Mouse (Mus musculus): ENCODE measurements around the gene Alox12. TPM values are rescaled to one million over a fixed set of nuclear protein-coding genes. Genes with fewer than 3 reads are reported as not detected.

Alox12 gene
- total and polyA plus RNA-seq, 3 experiments: 0.02 to 0.11 TPM; not detected in 1

DNA sequence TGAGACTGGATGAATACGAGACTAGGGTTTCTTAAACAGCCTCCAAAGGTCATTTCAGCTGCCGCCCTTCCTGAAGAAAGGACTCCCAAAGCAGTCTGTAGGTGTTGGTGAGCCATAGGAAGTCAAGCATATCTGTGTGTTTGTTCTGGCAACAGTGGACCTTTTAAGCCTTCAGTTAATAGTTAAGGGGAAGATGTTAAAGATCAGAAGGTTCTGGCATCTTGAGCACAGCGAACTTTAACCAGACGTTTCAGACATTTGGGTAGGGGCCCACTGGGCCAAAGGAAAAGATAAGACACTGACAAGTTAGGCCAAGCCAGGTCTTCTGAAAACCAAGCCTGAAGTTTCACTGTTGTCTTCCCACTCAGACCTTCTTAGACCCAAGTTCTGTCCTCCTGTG, 37.1 kb downstream of the Alox12 start:
- H3K9me3 ChIP-seq (replicated peaks): peaks cover 10% of the 10 kb centered on the region; the same call in 1 of the 2 replicates
- TF ChIP-seq TAL1 (conservative IDR thresholded peaks at IDR 0.05; ENCODE audit: low read depth, low read length): no peak
- H3K4me3 ChIP-seq (ENCODE audit: low read depth, low read length): no peak overlapping the region
- H3K27me3 ChIP-seq (ENCODE audit: insufficient read depth, low read length): no peaks in the 10 kb centered on the region
- H3K36me3 ChIP-seq (replicated peaks): peaks cover 45% of the 10 kb centered on the region
- DNase-seq (ENCODE audit: low spot score): no peak
- H3K4me1 ChIP-seq (ENCODE audit: insufficient read depth, low read depth, low read length): peaks cover 47% of the 10 kb centered on the region
- ATAC-seq (ENCODE audit: extremely low read depth, insufficient number of reproducible peaks, low FRiP score, poor library complexity, severe bottlenecking): no peak

DNA sequence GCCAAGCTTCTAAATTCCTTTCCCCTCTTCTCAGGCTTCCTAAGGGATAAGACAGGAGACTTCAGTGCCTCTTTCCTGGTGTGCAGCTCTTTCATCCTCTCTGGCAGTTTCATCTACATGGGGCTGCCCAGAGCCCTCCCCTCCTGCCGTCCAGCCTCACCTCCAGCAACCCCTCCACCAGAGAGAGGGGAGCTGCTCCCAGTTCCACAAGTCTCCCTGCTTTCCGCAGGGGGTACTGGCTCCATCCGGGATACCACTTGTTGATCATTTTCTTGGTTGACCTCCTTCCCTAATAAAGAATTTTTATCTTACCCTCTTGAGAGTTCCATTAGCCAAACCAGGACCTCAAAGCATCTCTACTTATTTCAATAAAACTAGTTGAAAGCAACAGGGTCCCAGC, 39.0 kb downstream of the Alox12 start:
- Histone ChIP-seq H3K4me1 (ENCODE audit: insufficient read depth, low read depth, low read length) (peaks cover 31% of the 10 kb centered on the region), H3K9me3 (replicated peaks) (peaks cover 10% of the 10 kb centered on the region; the same call in 1 of the 2 replicates), H3K36me3 (replicated peaks) (peaks cover 42% of the 10 kb centered on the region), H3K27me3 (ENCODE audit: insufficient read depth, low read length) (peaks cover 2% of the 10 kb centered on the region), H3K4me3 (ENCODE audit: low read depth, low read length) (no peak overlapping the region)
- ATAC-seq (ENCODE audit: extremely low read depth, insufficient number of reproducible peaks, low FRiP score, poor library complexity, severe bottlenecking) (no peak), DNase-seq (ENCODE audit: low spot score) (no peak)
- no peak for TF ChIP-seq GATA1 (IDR thresholded peaks at IDR 0.05; ENCODE audit: borderline replicate concordance, low read length)
- TF ChIP-seq GATA2 (IDR thresholded peaks at IDR 0.05; ENCODE audit: borderline replicate concordance, low read depth, low read length): no peak
- TF ChIP-seq TAL1 (conservative IDR thresholded peaks at IDR 0.05; ENCODE audit: low read depth, low read length): no peak
- TF ChIP-seq CTCF (IDR thresholded peaks at IDR 0.05; ENCODE audit: low read depth, low read length): no peak
- TF ChIP-seq POLR2AphosphoS5 (IDR thresholded peaks at IDR 0.05; ENCODE audit: insufficient replicate concordance, low read depth, low read length): no peak

DNA sequence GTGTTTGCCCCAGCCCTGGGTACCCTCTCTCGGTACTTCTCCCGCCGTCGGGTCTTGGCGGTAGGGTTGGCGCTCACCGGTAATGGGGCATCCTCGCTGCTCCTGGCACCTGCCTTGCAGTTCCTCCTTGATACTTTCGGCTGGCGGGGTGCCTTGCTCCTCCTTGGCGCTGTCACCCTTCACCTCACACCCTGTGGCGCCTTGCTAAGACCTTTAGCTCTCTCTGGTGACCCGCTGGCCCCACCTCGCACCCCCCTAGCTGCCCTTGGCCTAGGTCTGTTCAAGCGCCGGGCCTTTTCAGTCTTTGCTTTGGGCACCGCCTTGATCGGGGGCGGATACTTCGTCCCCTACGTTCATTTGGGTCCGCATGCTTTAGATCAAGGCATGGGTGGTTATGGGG, 39.9 kb downstream of the Alox12 start:
- H3K27me3 ChIP-seq (ENCODE audit: insufficient read depth, low read length): peaks cover 6% of the 10 kb centered on the region
- H3K9me3 ChIP-seq (replicated peaks): peaks cover 10% of the 10 kb centered on the region; the same call in 1 of the 2 replicates

DNA sequence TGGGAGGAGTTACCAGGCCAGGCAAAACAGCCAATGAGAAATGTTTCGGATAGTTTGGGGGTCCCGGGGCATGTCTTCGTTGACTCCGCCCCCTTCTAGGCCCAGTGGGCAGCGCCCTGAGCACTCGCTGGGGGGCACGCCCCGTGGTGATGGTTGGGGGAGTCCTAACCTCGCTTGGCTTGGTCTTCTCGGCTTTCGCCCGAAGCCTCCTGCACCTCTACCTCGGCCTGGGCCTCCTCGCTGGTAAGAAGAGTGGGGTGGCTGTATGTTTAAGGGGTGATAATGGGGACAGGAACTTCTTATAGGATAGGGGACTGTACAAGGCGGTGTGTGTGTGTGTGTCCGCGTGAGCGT, 40.3 kb downstream of the Alox12 start:
- Histone ChIP-seq H3K27me3 (ENCODE audit: insufficient read depth, low read length) (peaks cover 6% of the 10 kb centered on the region), H3K9me3 (replicated peaks) (peaks cover 10% of the 10 kb centered on the region; the same call in 1 of the 2 replicates), H3K4me1 (ENCODE audit: insufficient read depth, low read depth, low read length) (peaks cover 20% of the 10 kb centered on the region), H3K36me3 (replicated peaks) (peaks cover 42% of the 10 kb centered on the region), H3K4me3 (ENCODE audit: low read depth, low read length) (no peak overlapping the region)
- no peak for TF ChIP-seq CTCF (IDR thresholded peaks at IDR 0.05; ENCODE audit: low read depth, low read length)
- TF ChIP-seq POLR2AphosphoS5 (IDR thresholded peaks at IDR 0.05; ENCODE audit: insufficient replicate concordance, low read depth, low read length): no peak
- no peak for TF ChIP-seq GATA1 (IDR thresholded peaks at IDR 0.05; ENCODE audit: borderline replicate concordance, low read length)
- TF ChIP-seq TAL1 (conservative IDR thresholded peaks at IDR 0.05; ENCODE audit: low read depth, low read length): no peak
- TF ChIP-seq GATA2 (IDR thresholded peaks at IDR 0.05; ENCODE audit: borderline replicate concordance, low read depth, low read length): no peak
- ATAC-seq (ENCODE audit: extremely low read depth, insufficient number of reproducible peaks, low FRiP score, poor library complexity, severe bottlenecking) (no peak), DNase-seq (ENCODE audit: low spot score) (no peak)

More for the DNA sequence above, 39.9 kb downstream of the Alox12 start:
- no peak overlapping the region for H3K4me3 ChIP-seq (ENCODE audit: low read depth, low read length)
- H3K36me3 ChIP-seq (replicated peaks): peaks cover 42% of the 10 kb centered on the region
- no peak for DNase-seq (ENCODE audit: low spot score)
- TF ChIP-seq POLR2AphosphoS5 (IDR thresholded peaks at IDR 0.05; ENCODE audit: insufficient replicate concordance, low read depth, low read length) (no peak), TAL1 (conservative IDR thresholded peaks at IDR 0.05; ENCODE audit: low read depth, low read length) (no peak), GATA2 (IDR thresholded peaks at IDR 0.05; ENCODE audit: borderline replicate concordance, low read depth, low read length) (no peak), GATA1 (IDR thresholded peaks at IDR 0.05; ENCODE audit: borderline replicate concordance, low read length) (no peak), CTCF (IDR thresholded peaks at IDR 0.05; ENCODE audit: low read depth, low read length) (no peak)
- H3K4me1 ChIP-seq (ENCODE audit: insufficient read depth, low read depth, low read length): peaks cover 25% of the 10 kb centered on the region
- ATAC-seq (ENCODE audit: extremely low read depth, insufficient number of reproducible peaks, low FRiP score, poor library complexity, severe bottlenecking): no peak

DNA sequence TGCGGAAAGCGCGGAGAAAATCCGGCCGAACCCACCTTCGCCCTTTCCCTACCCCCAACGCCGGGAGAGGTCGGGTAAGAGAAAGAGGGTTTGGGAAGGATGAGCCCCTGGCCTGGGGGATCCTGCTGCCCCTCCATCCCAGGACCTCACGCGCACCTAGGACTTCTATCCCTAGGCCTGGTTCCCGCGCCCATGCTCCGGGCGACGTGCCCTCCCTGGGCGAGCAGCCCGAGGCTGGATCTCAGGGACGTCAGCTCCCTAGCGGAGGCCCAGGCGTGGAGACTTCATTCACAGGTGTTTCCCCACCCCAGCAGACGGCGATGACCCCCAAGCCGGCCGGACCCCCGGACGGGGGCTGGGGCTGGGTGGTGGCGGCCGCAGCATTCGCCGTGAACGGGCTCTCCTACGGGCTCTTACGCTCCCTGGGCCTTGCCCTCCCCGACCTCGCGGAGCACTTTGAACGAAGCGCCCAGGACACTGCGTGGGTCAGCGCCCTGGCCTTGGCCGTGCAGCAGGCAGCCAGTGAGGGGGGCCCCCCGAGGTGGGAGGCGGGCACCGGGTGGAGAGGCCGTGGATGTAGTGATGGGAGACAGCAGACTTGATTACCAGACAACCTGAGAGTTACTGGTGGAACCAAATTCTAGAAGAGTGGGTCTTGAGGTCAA, 40.8 kb downstream of the Alox12 start:
- H3K36me3 ChIP-seq (replicated peaks): peaks cover 42% of the 10 kb centered on the region
- ATAC-seq (ENCODE audit: extremely low read depth, insufficient number of reproducible peaks, low FRiP score, poor library complexity, severe bottlenecking) (no peak), DNase-seq (ENCODE audit: low spot score) (no peak)
- no peak overlapping the region for H3K4me3 ChIP-seq (ENCODE audit: low read depth, low read length)
- no peak for TF ChIP-seq GATA2 (IDR thresholded peaks at IDR 0.05; ENCODE audit: borderline replicate concordance, low read depth, low read length)
- TF ChIP-seq GATA1 (IDR thresholded peaks at IDR 0.05; ENCODE audit: borderline replicate concordance, low read length): no peak
- no peak for TF ChIP-seq POLR2AphosphoS5 (IDR thresholded peaks at IDR 0.05; ENCODE audit: insufficient replicate concordance, low read depth, low read length)
- no peak for TF ChIP-seq CTCF (IDR thresholded peaks at IDR 0.05; ENCODE audit: low read depth, low read length)
- TF ChIP-seq TAL1 (conservative IDR thresholded peaks at IDR 0.05; ENCODE audit: low read depth, low read length): no peak
- H3K9me3 ChIP-seq (replicated peaks): peaks cover 10% of the 10 kb centered on the region; the same call in 1 of the 2 replicates
- H3K4me1 ChIP-seq (ENCODE audit: insufficient read depth, low read depth, low read length): peaks cover 15% of the 10 kb centered on the region
- H3K27me3 ChIP-seq (ENCODE audit: insufficient read depth, low read length): peaks cover 6% of the 10 kb centered on the region

DNA sequence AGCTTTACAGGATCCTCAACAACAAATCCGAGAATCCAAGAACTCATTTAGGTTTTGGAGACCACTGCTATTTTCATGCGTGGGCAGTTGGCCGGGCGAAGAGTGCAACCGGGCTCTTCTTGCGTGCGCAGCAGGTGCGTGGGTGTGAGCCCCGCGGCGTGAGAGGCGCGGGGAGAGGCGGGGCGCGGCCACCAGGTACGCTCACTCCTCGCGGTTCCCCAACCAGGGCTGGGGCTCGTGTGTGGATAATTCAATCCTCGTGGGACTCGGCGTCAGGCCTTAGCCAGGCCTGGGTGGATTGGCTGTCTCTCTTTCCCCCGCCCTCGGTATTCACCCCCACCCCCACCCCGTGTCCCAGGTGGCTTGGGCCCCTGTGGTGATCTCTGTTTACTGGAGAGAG, 41.4 kb downstream of the Alox12 start:
- Histone ChIP-seq H3K4me3 (ENCODE audit: low read depth, low read length) (no peak overlapping the region), H3K36me3 (replicated peaks) (peaks cover 37% of the 10 kb centered on the region), H3K9me3 (replicated peaks) (peaks cover 10% of the 10 kb centered on the region; the same call in 1 of the 2 replicates), H3K27me3 (ENCODE audit: insufficient read depth, low read length) (peaks cover 6% of the 10 kb centered on the region), H3K4me1 (ENCODE audit: insufficient read depth, low read depth, low read length) (peaks cover 9% of the 10 kb centered on the region)
- DNase-seq (ENCODE audit: low spot score) (no peak), ATAC-seq (ENCODE audit: extremely low read depth, insufficient number of reproducible peaks, low FRiP score, poor library complexity, severe bottlenecking) (no peak)
- no peak for TF ChIP-seq GATA2 (IDR thresholded peaks at IDR 0.05; ENCODE audit: borderline replicate concordance, low read depth, low read length)
- no peak for TF ChIP-seq POLR2AphosphoS5 (IDR thresholded peaks at IDR 0.05; ENCODE audit: insufficient replicate concordance, low read depth, low read length)
- TF ChIP-seq CTCF (IDR thresholded peaks at IDR 0.05; ENCODE audit: low read depth, low read length): no peak
- TF ChIP-seq TAL1 (conservative IDR thresholded peaks at IDR 0.05; ENCODE audit: low read depth, low read length): no peak
- no peak for TF ChIP-seq GATA1 (IDR thresholded peaks at IDR 0.05; ENCODE audit: borderline replicate concordance, low read length)

Data from G1E (cell line).